Mouse (Mus musculus): ENCODE data around the gene Tia1. TPM values are rescaled to one million over a fixed set of nuclear protein-coding genes. Genes with fewer than 3 reads are reported as not detected.
A peak's percentile ranks its signal among the peaks of the same experiment; 100 is the strongest.

Tia1 gene
- polyA plus RNA-seq, 1 experiment from 2014 or later = 235 TPM

DNA sequence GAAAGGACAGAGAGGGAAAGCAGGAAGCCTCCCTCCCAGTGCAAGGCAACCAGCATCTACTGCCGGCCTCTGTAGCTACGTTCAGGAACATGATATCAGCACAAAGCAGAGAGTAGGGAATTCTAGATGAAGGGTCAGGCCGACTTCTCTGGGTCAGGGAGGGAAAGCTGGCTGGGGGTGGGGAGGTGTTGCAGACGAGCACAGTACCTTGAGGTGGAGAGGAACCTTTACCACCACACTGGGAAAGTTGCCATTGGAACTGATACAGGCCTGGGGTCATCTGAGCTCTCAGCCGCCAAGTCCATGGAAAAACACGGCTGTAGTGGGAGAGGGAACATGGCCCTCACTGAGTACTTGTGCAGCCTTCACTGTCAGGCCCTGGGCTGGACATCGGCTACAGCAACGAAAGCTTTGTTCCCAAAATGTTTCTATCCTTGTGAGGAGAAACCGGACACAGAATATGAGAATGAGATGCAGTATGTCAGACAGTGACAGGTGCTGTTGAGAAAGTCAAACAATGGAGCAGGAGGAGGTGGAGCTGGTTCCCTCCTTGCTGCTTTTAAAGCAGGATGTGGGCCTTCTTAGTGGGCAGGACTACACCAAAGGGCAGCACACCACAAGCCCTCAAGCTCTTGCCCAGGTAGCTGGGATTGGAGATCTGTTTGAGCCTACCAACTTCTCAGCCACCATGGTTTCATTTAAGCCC is 71.6 kb downstream of the Tia1 start:
- Histone ChIP-seq H3K4me3 (ENCODE audit: low read depth, low read length) (no peak overlapping the region), H3K9me3 (ENCODE audit: control insufficient read depth, low read length) (no peaks in the 10 kb centered on the region), H3K27ac (ENCODE audit: low read depth, low read length) (no peak overlapping the region), H3K9ac (ENCODE audit: low read length) (no peak overlapping the region), H3K36me3 (ENCODE audit: control insufficient read depth, insufficient read depth, low read length) (no peaks in the 10 kb centered on the region), H3K4me1 (ENCODE audit: control insufficient read depth, insufficient read depth, low read length) (peaks cover 23% of the 10 kb centered on the region), H3K4me2 (ENCODE audit: low read depth) (no peak overlapping the region), H3K27me3 (ENCODE audit: control insufficient read depth, insufficient read depth, low read length) (no peaks in the 10 kb centered on the region)
- 73% methylated on average over 9 of the region's 9 CpGs for WGBS
- DNase-seq (ENCODE audit: low spot score) = no peak
- ATAC-seq (ENCODE audit: insufficient read depth, low FRiP score, low TSS enrichment) = no peak

DNA sequence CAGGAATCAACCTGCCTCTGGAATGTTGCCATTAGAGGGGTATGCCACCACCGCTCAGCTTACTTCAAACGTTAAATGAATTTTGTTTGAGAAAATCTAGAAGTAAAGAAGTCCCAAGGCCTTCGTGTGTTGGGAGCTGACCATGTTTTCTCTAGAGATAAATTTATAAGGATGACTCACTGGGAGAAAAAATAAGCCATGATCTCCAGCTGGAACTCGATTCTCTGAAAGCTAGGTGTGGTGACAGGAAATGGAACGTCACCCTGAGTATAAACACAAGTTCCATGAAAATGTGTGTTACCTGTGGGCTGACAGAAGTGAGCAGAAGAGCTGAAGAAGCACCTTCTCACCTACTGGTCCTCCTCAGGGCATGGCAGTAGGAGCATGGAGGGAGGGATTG is 72.9 kb downstream of the Tia1 start:
- H3K4me3 ChIP-seq (ENCODE audit: low read depth, low read length) = no peak overlapping the region
- 84% methylated on average over 5 of the region's 5 CpGs for WGBS
- H3K4me1 ChIP-seq (ENCODE audit: control insufficient read depth, insufficient read depth, low read length) = peaks cover 23% of the 10 kb centered on the region
- H3K9me3 ChIP-seq (ENCODE audit: control insufficient read depth, low read length) = no peaks in the 10 kb centered on the region
- no peak for ATAC-seq (ENCODE audit: insufficient read depth, low FRiP score, low TSS enrichment)
- H3K27me3 ChIP-seq (ENCODE audit: control insufficient read depth, insufficient read depth, low read length) = no peaks in the 10 kb centered on the region
- DNase-seq (ENCODE audit: low spot score) = no peak
- no peak overlapping the region for H3K27ac ChIP-seq (ENCODE audit: low read depth, low read length)
- H3K36me3 ChIP-seq (ENCODE audit: control insufficient read depth, insufficient read depth, low read length) = no peaks in the 10 kb centered on the region
- H3K4me2 ChIP-seq (ENCODE audit: low read depth) = no peak overlapping the region
- H3K9ac ChIP-seq (ENCODE audit: low read length) = no peak overlapping the region

DNA sequence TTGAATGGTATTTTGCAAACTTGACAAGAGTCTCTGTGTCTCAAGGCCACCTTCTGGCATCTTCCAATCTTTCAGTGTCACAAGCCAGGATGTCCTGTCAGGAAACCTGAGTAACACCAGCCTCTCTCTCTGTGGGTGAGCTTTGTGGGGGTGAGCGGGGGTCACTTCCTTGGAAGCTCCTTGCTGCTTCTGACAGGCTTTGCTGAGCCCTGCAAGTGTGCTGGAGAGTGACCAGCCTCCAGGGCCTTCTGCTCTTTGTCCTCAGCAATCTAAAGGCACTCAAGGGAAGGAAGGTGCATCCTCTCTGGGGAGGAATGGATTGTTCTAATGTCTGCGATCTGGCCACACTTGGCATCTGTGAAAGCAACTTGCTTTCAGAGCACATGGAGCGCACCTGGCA is 75.3 kb downstream of the Tia1 start:
- WGBS = 53% methylated on average over 3 of the region's 3 CpGs
- H3K27ac ChIP-seq (ENCODE audit: low read depth, low read length) = peak overlapping the region; percentile 90
- no peak overlapping the region for H3K9ac ChIP-seq (ENCODE audit: low read length)

DNA sequence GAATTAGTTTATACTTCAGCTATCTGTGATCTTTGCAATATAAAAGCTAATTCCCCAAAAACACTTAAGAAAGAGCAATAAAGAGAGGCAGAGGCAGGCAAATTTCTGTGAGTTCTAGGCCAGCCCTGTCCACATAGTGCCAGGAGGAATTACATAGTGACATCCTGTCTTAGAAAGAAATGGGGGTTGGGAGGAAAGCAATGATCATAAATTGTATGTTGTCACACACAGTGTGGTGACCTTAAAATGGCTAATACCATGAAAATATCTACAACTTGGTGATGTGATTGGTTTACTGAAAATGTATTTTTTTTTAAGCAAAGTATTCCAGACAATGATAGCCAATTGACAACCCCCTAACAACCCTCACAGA is 75.8 kb downstream of the Tia1 start:
- Histone ChIP-seq H3K27ac (ENCODE audit: low read depth, low read length) (peak overlapping the region; percentile 90), H3K36me3 (ENCODE audit: control insufficient read depth, insufficient read depth, low read length) (no peaks in the 10 kb centered on the region)

More for the DNA sequence above, 75.3 kb downstream of the Tia1 start:
- Histone ChIP-seq H3K4me1 (ENCODE audit: control insufficient read depth, insufficient read depth, low read length) (peaks cover 17% of the 10 kb centered on the region; the same call in 1 of the 2 replicates), H3K36me3 (ENCODE audit: control insufficient read depth, insufficient read depth, low read length) (no peaks in the 10 kb centered on the region), H3K4me3 (ENCODE audit: low read depth, low read length) (no peak overlapping the region), H3K4me2 (ENCODE audit: low read depth) (peak overlapping the region; percentile 3; the same call in 1 of the 2 replicates), H3K9me3 (ENCODE audit: control insufficient read depth, low read length) (no peaks in the 10 kb centered on the region), H3K27me3 (ENCODE audit: control insufficient read depth, insufficient read depth, low read length) (no peaks in the 10 kb centered on the region)
- DNase-seq (ENCODE audit: low spot score) (peak; percentile 38), ATAC-seq (ENCODE audit: insufficient read depth, low FRiP score, low TSS enrichment) (no peak)

DNA sequence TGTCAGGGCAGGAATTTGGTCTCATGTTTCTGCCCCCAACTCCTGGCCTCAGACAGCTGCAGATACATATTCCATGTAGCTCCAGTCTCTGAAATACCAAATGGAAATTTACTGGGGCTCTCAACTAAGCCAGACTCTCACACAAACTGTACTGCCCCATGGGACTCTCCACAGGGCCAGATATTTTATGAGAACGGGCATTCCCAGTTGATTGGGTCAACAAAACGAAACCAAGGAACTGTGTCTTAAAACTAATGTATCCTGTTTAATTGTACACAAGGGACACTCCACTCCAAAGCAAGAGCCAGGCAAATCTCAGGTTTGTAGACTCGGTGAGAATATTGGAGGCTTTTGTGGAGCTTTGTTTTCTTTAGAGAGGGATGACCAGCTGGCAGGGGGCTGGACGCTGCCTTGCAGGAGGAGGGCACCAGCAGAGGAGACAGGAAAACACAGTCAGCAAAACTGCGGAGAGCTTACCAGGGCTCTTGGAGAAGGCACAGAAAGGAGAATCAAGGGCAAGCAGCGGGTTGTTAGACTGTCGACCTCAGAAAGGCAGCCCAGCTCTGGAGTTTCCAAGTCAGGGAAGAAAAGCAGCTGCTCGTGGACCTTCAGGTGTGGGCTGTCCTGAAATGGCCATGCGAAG is 76.3 kb downstream of the Tia1 start:
- peak overlapping the region; percentile 4; the same call in 1 of the 2 replicates for H3K4me3 ChIP-seq (ENCODE audit: low read depth, low read length)
- no peaks in the 10 kb centered on the region for H3K9me3 ChIP-seq (ENCODE audit: control insufficient read depth, low read length)
- WGBS = 34% methylated on average over 9 of the region's 9 CpGs
- no peak for ATAC-seq (ENCODE audit: insufficient read depth, low FRiP score, low TSS enrichment)
- peaks cover 17% of the 10 kb centered on the region; the same call in 1 of the 2 replicates for H3K4me1 ChIP-seq (ENCODE audit: control insufficient read depth, insufficient read depth, low read length)
- H3K27me3 ChIP-seq (ENCODE audit: control insufficient read depth, insufficient read depth, low read length) = no peaks in the 10 kb centered on the region
- no peak overlapping the region; the same call in none of the 2 replicates for H3K9ac ChIP-seq (ENCODE audit: low read length)
- H3K36me3 ChIP-seq (ENCODE audit: control insufficient read depth, insufficient read depth, low read length) = no peaks in the 10 kb centered on the region
- DNase-seq (ENCODE audit: low spot score) = no peak
- H3K27ac ChIP-seq (ENCODE audit: low read depth, low read length) = peak overlapping the region; percentile 90
- peak overlapping the region; percentile 20; the same call in 1 of the 2 replicates for H3K4me2 ChIP-seq (ENCODE audit: low read depth)

More for the DNA sequence above, 75.8 kb downstream of the Tia1 start:
- H3K9me3 ChIP-seq (ENCODE audit: control insufficient read depth, low read length) = no peaks in the 10 kb centered on the region
- ATAC-seq (ENCODE audit: insufficient read depth, low FRiP score, low TSS enrichment) (no peak), DNase-seq (ENCODE audit: low spot score) (no peak)
- H3K27me3 ChIP-seq (ENCODE audit: control insufficient read depth, insufficient read depth, low read length) = no peaks in the 10 kb centered on the region
- H3K4me1 ChIP-seq (ENCODE audit: control insufficient read depth, insufficient read depth, low read length) = peaks cover 17% of the 10 kb centered on the region; the same call in 1 of the 2 replicates
- H3K9ac ChIP-seq (ENCODE audit: low read length) = no peak overlapping the region
- no peak overlapping the region for H3K4me3 ChIP-seq (ENCODE audit: low read depth, low read length)
- H3K4me2 ChIP-seq (ENCODE audit: low read depth) = no peak overlapping the region; the same call in 1 of the 2 replicates

DNA sequence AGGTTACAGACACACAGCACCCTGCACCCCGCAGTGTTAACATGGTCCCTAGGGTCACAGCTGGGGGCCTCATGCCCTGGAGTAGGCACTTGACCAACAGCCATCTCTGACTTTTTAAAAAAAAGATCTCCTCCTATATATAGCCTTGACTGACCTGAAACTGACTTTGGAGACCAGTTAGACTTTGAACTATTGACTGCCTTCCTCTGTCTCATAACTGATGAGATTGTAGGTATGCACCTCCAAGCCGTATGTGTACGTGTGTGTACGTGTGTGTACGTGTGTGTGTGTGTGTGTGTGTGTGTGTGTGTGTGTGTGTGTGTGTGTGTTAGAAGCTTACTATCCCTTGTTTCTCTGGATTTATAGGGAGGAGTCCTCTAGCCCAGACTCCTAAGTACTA is 77.9 kb downstream of the Tia1 start:
- H3K27me3 ChIP-seq (ENCODE audit: control insufficient read depth, insufficient read depth, low read length) = no peaks in the 10 kb centered on the region
- no peak overlapping the region for H3K4me3 ChIP-seq (ENCODE audit: low read depth, low read length)
- ATAC-seq (ENCODE audit: insufficient read depth, low FRiP score, low TSS enrichment) = no peak
- H3K36me3 ChIP-seq (ENCODE audit: control insufficient read depth, insufficient read depth, low read length) = no peaks in the 10 kb centered on the region
- H3K4me1 ChIP-seq (ENCODE audit: control insufficient read depth, insufficient read depth, low read length) = peaks cover 17% of the 10 kb centered on the region; the same call in 1 of the 2 replicates
- WGBS = 89% methylated on average over 5 of the region's 5 CpGs
- H3K27ac ChIP-seq (ENCODE audit: low read depth, low read length) = no peak overlapping the region
- H3K9me3 ChIP-seq (ENCODE audit: control insufficient read depth, low read length) = no peaks in the 10 kb centered on the region
- no peak overlapping the region for H3K9ac ChIP-seq (ENCODE audit: low read length)
- no peak for DNase-seq (ENCODE audit: low spot score)
- no peak overlapping the region for H3K4me2 ChIP-seq (ENCODE audit: low read depth)

Other genes starting within 250 kb of the Tia1 start
- gene Tgfa, start 209.0 kb upstream of the Tia1 start, polyA plus RNA-seq (2014; fragmentation: Nextera tagmentation; extraction: Ambion mirVana) = 2.0 and 2.2 TPM in 2 replicates
- 142 and 144 TPM in 2 replicates for gene Fam136a, start 38.6 kb upstream of the Tia1 start, polyA plus RNA-seq (2014; fragmentation: Nextera tagmentation; extraction: Ambion mirVana)
- 658 and 707 TPM in 2 replicates for gene Snrpg, start 32.9 kb upstream of the Tia1 start, polyA plus RNA-seq (2014; fragmentation: Nextera tagmentation; extraction: Ambion mirVana)
- 105 and 107 TPM in 2 replicates for gene Pcyox1, start 7.1 kb upstream of the Tia1 start, polyA plus RNA-seq (2014; fragmentation: Nextera tagmentation; extraction: Ambion mirVana)
- gene Gm44790, start 22.4 kb downstream of the Tia1 start, polyA plus RNA-seq (2014; fragmentation: Nextera tagmentation; extraction: Ambion mirVana) = not detected in 2 replicates
- 21.0 and 24.1 TPM in 2 replicates for gene C87436, start 34.2 kb downstream of the Tia1 start, polyA plus RNA-seq (2014; fragmentation: Nextera tagmentation; extraction: Ambion mirVana)
- gene Pcbp1, start 122.1 kb downstream of the Tia1 start, polyA plus RNA-seq (2014; fragmentation: Nextera tagmentation; extraction: Ambion mirVana) = 518 and 536 TPM in 2 replicates
- 0.35 and 0.64 TPM in 2 replicates for gene Asprv1, start 223.9 kb downstream of the Tia1 start, polyA plus RNA-seq (2014; fragmentation: Nextera tagmentation; extraction: Ambion mirVana)

Measured in neural tube, embryonic 11.5 days (tissue).